Mouse (Mus musculus) thymus, postnatal 25 days (tissue): ENCODE results near the gene Nxn.

Source experiments
- DNase-seq: peaks from one replicate; pipeline ENCODE4 v3.0.0; 2022

Nxn gene

DNA sequence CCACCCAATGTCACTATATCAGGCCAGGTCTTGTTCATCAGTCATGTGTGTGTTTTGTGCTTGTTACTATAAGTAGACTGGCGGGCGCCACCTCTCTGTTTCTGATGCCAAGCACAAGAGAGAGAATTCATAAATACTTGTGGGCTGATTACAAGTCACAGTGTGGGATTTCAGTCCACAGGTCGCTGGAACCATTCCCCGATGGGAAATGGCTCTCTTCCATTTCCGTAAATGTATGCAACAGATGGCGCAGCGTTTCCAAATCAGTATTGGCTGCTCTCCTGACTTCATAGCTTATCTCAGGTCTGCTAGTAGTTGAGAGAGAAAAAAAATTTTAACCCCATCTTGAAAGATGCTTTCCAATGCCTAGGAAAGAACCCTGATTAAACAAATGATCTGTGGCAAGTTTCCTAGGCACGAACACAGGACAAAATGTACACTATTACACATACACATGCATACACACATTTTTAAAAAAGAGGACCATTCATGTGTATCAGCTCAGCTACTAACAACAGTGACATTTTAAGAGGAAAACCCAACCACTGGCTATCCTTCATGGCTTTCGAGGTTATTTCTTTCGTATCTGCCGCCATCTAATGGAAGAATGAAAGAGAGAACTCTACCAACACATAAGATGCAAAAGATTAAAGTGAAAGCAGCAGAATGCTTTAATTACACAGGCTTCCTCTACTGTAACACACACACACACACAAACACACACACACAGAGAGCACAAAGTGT, 819 bp upstream of the Nxn start:
- DNase-seq, result peak; percentile 40

DNA sequence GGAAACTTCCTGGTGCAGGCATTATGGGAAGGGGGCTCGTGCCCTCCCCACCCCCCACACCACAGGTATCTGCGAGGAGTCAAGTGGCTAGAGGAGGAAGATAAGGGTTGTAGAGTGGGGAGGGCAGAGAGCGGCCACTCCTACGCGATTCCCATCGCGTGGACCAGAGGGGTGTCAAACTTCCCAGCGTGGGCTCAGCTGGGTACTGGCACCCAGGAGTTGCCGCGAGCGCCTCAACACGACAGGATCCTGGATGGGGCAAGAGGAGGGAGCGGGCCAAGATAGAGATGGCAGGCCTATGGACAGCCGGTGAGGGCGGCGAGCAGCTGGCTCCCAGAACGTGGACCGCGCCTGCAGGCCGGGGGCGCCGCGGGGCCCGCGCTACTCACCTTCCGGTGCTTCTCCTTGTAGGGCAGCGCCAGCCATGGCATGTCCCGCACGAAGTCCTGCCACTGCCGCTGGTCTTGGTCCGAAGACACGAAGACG, 585 bp downstream of the Nxn start:
- no peak for DNase-seq

DNA sequence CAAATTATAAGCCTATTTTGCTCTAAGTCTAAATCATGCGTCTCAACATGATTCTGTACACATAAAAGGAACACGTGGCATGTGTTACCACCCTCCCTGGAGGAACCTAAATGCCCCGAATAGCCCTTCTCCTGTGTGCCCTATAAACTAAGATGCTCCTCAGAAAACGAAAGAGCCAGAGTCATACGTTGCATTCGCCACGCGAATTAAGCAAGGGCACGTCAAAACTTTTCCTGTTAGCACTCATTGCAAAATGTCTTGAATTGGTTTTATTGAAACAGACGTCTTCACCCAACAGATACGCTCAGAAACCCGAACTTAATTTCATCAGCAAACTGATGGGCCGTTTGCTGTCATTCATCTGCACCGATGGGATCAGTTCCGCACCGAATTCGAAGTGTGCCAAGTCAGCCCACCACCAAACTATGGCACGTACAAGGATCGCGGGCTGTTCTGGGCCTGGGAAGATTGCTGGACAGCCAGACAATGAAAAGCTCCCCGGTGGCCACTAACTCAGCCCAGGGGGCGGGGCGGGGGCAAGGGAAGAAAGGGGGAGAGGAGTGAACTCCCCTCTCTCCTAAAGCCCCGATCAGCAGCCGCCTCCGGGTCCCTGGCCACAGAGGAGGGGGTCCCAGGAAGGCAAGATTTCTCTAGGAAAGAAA, 1.2 kb downstream of the Nxn start:
- DNase-seq, result peak; percentile 5

DNA sequence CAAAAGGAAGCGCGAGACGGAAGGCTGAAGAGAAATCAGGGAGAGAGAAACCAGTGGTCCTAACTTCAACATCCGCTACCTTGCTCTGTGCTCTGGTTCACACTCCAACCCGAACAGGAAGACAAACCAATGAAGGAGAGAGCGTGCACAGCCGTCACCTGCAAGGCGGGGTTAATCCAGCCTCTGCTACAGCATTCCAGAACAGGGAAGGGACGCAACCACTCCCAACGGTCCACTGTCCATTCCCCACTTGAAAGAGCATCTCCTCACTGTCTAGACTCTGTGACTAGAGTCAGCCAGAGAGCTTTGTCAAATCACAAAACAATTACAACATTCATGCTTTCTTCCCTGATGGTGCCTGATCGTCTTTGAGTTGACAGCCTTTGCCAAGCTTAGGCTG, 5.9 kb downstream of the Nxn start:
- no peak for DNase-seq

DNA sequence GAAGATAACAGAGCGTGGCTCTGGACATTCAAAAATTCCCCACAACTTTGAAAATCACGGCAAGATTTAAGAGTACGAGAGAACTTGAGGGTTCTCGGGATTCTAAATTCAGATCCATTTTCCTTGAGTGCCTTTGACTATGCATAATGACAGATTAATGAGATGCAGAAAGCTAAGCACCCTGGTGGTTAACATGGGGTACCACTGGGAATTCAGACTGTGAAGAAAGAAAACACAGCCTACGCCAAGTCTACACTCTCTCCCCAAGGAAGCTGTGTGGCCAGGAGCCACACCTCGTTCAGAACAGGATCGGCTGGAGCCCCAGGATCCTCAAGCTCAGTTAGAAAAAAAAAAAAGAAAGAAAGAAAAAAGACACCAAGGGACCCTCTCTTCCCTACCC, 6.4 kb downstream of the Nxn start:
- no peak for DNase-seq

DNA sequence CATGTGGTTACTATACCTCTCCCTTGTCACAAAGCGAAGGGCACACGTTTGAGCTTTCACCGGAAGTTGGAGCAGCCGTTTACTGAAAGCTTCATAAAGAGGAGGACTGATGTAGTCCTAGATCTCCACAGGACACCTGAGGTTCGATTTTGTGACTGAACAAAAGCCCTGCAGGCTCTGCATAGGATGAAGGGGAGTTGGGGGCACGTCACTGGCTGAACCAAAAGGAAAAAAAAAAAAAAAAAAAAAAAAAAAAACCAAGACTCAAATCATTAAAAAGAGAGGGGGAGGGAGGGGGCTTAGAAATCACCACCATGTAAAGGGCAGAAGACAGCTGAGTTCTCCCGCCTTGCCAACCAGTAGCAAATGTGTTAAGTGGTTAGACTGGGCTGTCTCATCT, 10.2 kb downstream of the Nxn start:
- DNase-seq, result no peak

DNA sequence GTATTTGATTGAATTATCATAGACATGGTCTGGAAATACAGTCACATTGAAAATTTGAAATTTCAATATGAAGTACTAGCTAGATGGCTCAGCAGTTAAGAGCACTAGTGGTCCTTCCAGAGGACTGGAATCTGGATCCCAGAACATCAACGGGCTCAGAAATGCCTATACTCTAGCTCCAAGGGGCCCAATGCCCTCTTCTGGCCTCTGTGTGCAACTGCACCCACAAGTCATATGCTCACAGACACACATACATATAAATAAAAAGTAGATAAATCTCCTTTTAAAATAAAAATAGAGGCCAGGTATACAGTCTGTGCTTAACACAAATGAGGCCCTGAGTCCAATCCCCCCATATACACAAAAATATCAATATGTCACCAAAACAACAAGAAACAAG, 11.8 kb downstream of the Nxn start:
- no peak for DNase-seq

DNA sequence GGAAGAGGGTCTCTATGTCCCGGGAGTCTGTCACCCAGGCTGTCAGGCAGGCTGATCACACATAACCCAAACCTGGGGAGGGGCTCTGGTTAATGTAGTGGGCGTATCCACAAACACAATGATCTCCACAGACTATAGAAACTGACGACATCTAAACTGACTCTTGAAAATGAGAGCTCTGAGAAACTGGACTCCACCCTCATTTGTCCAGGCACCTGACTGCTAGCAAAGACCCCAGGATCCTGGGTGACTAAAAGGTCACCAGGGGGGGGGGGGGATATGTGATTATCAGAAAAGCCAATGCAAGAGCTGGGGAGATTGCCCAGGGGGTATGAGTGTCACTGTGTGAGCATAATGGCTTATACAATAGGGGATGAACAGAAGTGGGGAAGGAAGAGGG, 13.2 kb downstream of the Nxn start:
- DNase-seq, result no peak

DNA sequence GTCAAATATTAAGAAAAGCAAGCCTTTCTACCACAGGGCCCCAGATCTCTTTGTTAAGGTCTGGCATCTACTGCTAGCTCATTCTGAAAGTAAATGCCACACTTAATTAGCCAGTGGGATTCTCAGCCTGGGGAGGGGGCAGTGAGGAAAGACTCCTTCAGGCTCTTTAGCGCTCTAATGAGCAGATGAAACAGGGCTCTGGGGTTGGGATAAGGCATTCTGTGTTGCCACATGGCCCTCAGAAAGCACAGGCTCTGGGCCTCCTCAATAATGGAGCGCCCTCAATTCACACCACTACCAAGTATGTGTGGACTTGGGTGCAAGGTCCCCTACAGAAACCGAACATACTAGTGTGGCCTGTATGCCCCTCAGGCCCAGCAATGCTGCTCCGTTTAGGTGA, 13.9 kb downstream of the Nxn start:
- no peak for DNase-seq

DNA sequence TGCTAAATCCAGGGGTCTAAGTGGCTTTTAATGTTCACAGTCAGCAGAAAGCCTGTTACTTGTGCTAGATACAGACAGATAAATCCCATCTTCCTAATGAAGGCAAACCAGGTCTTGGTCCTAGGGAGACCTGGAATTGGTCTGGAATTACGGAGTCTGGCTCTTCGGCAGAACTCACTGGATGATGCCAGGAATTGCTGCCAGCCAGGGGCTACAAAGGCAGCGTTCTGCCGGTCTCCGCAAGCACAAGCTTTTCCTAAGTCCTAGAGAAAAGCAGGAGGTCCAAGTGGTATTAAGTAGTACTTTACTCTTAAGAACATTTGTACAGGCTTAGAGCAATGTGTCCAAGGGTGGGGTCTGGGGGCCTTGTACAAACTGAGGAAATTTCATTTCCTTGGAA, 14.6 kb downstream of the Nxn start:
- DNase-seq, result no peak

DNA sequence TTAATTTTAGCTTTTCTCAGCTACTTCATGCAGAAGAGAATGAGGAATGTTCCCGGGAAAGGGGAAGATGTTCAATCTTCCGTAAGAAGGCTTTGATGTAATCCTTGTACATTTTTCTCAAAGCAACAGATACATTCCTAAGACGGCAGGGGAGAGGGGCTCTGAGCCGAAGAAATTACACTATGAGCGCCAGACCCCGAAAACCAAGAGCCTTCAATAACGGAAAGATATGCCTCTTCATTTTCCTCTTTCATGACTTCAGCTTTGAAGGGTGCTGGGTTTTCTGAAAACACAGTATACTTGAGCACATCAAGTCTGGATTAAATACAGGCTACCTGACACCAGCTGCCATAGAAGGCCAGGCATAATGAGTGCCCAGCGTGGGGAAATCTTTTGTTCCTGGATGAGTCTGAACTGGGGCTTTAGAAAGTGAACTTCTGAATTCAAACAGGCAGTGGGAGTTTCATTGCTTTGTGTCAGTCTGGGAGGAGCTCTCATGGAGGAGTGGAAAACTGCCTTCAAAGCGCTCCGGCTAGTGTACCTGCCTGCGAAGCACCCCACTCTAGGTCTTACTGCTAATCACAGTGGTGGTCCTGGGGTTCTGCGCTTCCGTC, 16.1 kb downstream of the Nxn start:
- no peak for DNase-seq

DNA sequence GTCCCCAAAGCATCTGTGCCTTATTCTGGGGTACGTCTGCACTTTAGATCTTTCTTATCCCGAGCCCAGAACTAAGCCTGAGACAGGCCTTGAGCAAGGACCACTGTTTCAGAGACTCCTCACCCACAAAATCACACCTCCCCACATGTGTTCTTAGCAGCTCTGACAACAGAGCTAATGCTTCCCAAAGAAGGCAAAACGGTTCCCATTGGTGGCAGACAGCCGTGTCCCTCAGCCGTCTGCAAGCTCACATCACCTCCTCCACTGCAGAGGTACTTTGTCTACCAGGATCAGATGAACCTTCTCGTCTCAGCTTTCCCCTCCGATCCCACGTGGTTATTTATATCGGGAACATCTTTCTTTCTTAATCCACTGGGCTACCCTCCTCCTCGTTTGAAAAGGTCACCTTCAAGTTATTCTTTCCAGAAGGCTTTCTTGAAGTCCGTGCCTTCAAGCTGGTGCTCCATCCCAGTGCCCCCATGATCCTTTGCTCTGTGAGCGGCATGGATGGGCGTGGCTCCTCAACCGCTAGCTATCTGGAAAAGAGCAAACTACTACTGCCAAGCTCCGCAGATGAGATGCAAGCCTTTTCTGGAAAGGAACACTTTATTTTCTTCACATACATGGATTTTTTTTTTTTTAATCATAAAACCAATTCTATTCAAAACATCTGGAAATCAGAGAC, 17.6 kb downstream of the Nxn start:
- DNase-seq, result no peak

DNA sequence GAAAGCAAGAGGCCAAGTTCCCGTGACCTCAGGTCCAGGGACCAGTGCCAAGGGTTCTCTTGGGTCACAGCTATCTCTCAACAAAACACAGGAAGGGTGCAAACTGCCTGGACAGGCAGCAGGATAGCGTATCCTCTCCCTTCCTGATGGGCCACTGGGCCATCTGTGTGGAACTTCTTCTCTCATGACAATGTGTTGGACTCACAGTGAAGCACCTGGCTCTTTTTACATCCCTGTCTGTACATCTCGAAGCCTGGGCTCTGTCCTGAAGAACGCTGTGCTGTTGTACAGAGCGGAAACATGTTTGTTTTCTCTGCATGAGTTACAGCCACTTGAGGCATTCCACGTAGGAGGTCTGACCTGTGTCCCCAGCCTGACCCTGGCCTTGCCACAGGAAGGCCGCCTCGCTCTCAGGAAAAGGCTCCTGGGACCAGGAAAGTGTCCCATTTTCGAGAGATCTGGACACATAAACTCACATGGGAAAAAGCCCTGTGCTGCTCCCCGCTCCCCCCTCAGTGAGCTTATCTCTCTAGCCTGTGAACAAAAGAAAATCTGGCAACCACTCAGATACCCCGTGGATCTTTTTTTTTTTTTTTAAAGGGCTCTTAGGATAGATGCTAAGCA, 18.9 kb downstream of the Nxn start:
- no peak for DNase-seq

DNA sequence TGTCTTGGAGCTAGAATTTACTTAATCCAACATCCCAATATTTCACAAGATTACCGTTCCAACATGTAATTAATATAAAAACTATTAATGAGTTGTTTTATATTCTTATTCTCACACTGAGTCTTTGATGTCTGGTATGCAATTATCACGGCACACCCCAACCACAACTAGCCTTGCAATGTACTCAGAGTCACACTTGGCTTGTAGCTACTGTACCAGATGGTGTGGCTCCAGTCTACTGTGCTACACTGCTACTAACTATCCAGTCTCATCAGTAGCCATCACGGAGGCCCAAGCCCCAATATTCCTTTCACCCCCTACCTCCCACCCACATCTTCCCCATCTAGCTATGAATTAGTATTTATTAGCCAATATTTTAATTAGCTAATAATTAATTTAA, 22.5 kb downstream of the Nxn start:
- DNase-seq, result no peak

DNA sequence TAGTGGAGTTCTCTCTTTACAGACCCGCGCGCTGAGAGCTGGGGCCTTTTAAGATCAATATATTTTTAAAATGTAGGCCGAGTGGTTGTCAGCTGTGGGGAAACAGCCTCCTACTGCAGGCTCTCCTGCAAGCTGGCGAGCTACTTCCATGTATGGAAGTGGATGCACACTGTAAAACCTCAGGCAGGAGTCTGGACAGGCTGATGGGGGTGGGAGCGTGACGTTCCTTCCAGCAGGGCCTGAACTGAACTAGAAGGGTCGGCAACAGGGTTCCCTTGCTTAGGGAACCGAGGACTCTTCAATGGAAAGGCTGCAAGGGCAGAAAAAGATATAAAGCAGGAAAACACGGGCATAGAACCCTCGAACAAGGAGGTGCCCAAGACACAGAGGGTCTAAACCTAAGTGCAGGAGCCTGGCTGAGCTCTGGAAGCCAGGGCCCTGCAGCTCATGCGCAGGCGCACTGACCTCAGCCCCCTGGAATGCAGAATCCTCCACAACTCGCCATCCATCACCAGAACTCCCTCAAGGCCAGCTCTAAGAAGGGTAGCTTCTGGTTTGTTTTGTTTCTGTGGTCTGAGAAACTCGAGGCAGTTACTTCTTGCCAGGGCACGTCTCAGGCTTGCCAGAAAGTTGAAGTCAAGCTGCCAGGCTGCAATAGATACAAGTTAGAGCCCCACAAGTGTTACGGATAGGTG, 24.3 kb downstream of the Nxn start:
- no peak for DNase-seq

DNA sequence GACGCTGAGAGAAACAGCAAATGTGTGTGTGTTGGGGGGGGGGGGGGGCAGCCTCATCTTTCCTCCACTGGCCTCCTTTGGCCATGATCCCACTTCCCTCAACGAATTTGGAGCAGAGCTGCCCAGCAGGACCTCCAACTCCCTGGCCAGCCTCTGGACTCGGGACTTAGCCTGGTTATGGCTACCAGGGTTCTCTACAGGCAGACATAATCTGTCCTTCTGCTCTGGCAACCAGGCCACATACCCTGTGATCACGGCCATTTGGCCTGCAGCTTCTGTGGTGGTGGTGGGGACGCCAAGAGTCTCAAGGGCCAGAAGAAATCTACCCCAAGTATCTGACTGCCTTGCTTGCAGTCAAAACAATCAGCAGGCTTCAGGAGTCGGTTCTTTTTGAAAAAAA, 26.4 kb downstream of the Nxn start:
- no peak for DNase-seq

DNA sequence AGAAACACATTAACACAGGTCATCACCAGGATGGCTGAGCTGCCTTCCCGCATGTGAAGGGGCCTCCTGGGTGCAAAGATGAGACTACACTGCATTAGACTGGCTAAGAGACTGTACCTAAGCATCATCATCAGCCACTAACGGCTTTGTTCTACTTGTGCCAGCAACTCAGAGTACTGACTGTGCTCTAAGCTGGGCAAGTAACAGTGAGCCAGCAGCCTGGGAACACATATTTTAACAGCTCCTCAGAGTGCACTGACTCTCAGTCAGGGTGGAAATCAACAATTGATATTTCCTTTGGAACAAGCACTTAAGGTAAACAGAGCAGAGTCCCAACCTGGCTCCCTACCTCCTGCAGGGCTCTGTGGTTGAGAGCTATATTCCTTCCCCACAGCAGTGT, 26.8 kb downstream of the Nxn start:
- DNase-seq, result no peak

DNA sequence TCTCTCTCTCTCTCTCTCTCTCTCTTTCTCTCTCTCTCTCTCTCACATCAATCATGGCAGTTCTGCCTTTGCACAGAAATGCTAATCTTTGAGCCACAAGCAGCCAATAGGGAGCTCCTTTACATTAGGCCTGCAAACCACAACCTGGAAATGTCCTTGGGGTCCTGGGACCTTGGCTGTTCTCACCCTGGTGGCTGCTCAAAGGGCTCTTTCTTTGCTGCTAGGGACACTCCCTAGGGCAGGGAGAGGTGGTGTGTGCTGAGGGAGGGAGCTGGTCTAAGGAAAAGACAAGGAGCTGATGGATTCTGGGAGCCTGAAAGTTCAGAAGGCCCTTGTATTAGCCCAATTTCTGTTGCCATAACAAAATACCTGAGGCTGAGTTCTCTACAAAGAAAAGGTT, 28.4 kb downstream of the Nxn start:
- DNase-seq, result no peak

DNA sequence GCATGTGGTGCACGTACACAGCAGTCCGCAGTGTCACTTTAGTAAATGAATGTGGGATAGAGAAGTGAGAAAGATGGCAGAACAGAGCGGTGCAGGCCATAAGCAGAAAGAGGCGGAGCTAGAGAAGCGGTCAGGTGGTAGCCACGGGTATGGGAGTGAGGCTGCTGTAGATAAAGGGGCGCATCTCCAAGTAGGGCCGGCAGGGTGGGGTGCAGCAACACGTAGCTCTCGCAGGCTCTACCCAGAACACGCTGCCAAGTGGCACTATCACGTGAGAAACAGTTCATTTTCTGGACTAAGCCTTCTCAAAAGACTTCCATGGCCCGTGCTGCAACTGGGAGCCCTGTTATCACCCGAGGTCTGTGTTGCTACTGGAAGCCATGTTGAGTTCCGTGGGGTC, 32.2 kb downstream of the Nxn start:
- DNase-seq, result no peak

DNA sequence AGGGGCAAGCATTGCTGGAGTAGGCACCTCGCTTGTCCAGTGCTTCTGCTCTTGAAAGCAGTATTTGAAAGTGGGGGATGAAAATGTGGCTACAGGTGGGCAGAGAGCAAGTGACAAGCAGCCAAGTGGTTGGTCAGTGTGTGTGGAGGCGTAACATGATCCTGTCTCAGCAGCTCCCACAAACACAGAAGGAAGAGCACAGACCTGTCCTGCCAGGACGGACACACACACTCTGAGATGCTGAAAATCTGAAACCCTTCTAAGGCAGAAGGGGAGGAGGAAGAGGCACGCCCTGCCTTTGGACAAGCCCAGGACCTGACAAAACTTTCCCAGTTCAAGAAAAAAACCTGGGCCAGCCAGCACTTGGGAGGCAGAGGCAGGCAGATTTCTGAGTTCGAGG, 34.9 kb downstream of the Nxn start:
- DNase-seq, result no peak

DNA sequence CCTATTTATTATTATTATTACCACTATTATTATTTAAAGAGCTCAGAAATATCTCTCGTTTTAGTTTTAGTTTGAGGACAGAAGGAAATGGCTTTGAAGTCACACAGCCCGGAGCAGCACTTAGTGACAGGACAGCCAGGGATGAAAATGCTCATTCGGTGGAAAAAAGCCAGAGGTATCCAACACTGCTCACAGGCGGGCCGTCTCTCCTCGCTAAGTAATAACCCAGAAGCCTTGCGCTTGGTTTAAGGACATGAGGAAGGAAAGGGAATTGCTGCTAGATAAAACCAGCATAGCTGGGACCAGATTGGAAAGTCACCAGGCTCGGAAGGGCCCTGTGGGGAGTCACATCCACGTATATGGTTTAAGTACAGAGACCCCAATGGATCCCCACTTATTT, 35.3 kb downstream of the Nxn start:
- DNase-seq, result no peak

DNA sequence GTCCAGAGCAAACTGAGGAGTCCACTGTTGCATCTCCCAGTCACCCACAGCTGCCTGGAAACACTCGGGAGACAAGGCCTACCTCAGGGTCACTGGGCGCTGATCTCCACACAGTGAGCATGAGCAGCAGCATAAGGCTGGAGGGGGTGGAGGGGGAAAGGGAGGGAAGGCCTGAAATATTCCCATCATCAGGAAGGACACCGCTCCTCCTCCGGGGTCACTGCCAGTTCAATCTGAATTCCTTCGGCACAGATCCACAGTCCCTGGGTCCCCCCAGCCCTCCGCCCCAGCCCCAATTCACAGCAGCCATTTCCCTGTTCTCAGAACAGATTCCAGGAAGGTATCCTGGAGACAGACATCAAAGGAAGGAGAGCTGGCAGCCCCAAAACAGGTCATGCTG, 35.8 kb downstream of the Nxn start:
- DNase-seq, result no peak

DNA sequence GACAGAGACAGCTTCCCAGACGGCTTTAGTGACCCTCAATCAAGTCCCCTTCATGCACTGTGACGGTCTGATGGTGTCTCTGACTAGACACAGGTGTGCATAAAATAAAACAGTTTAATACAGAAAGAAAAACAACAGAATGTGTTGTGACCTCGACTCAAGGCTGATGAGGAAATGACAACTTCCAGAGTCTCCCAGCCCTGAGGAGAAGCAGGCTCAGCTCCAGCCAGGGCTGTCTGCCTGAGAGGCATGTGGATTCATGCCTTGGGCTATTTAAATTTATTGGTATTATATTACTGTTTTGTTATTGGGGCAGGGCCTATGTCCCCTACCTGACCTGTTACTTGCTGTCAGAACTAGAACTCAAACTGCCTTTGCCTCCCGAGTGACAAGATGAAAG, 37.5 kb downstream of the Nxn start:
- DNase-seq, result no peak
